Mouse (Mus musculus): Measurements from ENCODE around the gene Slc16a3.
A peak's percentile ranks its signal among the peaks of the same experiment; 100 is the strongest.

The Slc16a3 gene

DNA sequence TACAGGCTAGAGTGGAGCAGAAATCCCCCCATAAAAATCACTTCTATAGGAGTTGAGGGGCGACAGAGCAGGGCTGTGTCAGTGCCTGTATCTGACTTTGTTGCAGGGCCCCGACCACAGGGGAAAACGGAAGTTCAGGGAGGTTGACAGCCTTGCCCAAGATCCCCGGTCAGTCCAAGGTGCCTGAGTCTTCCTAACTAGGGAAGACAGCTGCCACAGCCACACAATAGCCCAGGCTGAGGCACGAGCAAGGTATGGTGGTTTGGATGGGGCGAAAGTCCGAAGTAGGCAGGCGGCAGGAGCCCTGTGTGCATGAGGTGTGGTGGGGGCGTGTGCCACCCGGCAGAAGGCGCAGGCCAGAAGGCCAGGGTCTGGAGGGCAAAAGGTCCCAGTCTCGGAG, at the start of gene Slc16a3:
Gene Slc16a3 (plus strand): TSS at position 153 of the 400 bp plus-strand sequence.
- DNase-seq (ENCODE audit: inconsistent age in 2 of 2, low spot score in 1 of 2): no peak

DNA sequence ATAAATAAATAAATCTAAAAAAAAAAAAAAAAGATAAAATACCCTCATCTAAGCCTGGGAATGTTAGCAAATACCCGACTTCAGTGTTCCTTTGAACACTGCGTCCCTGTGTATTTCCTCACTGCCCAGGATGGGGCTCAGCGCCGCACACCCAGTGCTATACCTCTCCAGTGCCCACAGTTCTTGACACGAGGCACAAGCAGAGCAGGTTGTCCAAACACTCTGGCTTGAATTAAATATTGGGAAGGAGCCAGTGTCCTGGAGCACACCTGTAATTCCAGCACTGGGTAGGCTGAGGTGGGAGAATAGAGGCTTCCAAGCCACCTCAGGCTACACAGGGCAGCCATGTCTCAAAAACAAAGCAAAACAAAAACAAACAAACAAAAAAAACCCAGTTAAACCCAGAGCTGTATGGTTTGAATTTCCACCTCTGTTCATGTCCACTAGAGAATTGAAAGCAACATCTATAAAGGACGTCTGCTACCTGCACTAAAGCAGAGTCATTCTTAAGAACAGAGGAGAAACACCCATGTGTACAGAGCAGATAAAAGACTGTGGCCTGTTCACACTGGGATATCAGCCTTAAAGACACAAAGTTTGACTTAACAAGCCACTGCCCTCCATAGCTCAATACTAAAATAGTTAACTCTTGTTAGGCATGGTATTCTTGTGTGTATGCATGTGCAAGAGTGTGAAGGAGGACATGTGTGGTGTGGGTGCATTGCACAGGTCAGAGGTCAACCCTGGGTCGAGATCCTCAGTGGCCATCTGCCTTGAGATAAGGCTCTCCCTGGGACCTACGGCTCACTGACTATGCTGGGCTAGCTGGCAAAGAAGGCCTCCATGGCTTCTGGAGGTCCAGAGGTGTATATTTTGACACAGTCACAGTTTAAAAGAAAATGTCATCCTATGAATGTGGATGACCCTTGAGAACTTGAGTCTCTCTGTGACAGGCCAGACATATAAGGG, 47.7 kb upstream of the Slc16a3 start:
- no peak for DNase-seq (ENCODE audit: inconsistent age in 2 of 2, low spot score in 1 of 2)

DNA sequence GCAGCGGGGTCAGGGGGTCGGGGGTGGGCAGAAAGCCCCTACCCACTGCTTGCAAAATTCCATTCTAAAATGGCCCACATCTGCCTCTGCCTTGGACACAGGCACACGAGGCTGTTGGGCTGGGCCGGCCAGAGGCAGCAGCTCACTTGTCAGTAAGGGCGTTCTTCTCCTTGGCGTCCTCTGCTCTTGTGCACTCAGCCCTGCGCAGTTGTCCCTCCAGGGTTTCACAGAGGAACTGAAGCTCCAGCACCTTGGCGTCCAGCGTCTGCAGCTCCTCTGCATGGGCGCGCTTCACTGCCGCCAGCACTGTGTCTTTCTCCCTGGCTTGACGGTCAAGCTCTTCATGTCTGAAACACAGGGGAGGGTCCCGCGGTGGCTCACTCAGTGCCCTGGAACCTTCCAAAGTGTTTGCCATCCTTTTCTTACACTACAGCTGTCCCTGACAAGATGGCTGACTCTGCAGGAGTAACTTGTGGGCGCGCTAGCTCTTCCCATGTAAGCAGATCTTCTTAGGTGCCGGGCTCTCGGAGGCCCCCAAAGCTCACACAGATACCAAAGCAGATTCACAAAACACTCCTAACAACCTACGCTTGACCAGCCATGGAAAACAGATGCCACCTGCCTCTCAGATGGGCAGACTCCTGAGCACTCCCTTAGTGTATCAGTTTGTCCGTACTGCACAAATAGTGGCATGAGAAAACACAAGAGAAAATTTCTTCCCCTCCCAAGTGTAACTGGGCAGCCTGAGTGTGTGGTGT, 46.4 kb upstream of the Slc16a3 start:
- no peak for DNase-seq (ENCODE audit: inconsistent age in 2 of 2, low spot score in 1 of 2)

DNA sequence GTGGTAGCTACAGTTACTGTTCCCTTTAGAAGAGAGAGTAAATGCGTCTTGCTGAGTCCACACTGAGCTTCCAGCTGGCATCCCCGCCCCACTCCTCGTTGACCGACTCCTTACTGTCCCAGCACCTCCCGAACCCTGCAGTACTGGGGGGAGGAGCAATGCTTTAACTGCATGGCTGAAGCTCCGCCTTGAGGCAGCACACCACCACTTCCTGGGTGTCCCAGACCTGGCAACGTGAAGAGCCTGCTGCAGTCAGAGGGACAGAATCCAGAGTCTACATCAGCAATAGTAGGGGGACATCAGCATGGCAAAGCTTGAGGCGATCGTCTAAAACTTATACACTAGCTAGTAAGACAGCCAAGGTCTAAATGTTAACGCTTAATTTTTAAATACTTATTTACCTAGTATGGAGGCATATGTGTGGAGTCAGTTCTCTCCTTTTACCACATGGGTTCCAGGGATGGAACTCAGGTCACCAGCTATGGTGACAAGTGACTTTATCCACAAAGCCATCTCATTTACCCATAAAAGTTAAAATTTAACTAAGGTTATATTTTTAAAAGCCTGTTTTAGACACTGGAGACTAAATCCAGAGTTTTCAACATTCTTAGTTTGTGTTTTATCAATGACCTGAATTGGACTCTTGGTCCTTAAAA, 45.7 kb upstream of the Slc16a3 start:
- DNase-seq (ENCODE audit: inconsistent age in 2 of 2, low spot score in 1 of 2): peak; percentile 75 to 86

DNA sequence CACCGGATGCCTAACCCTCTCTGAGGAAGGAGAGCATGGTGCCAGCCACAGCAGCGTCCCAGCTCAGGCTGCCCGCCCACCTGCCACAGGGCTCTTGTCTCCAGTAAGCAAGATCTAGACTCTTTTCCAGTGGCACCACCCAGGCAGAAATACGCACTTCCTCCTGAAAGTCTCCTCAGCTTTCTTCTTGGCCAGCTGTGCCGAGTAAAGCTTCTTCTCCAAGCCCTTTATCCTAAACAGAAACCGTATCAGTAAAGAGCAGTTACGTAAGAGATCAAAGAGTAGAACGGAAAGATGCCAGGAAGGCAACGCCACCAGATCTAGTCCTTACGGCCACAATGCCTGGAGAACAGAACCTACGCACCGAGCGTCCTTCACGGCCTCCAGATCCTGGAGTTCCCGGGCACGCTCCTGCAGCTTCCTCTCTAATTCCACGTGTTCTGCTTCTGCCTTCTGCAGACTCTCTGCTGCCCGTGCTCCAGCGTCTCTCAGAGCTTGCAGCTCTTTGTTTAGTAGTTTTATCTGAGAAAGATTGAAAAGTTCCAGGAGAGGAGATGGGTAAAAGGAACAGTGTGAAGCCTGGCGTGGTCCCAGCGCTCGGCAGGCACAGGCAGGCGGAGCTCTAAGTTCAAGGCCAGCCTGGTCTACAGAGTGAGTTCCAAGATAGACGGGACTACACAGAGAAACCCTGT, 45.0 kb upstream of the Slc16a3 start:
- DNase-seq (ENCODE audit: inconsistent age in 2 of 2, low spot score in 1 of 2): peak; percentile 85 to 92

GRCm38 (mm10) chr11:120904561-120904960, 43.7 kb upstream of the Slc16a3 start:
- peak in 1 of 2 experiments; percentile 44 for DNase-seq (ENCODE audit: inconsistent age in 2 of 2, low spot score in 1 of 2)

- peak; percentile 81 to 93 for DNase-seq (ENCODE audit: inconsistent age in 2 of 2, low spot score in 1 of 2)
These were observed 42.8 kb upstream of the Slc16a3 start for GRCm38 (mm10) chr11:120905430-120905873.

GRCm38 (mm10) chr11:120913796-120914195, 34.5 kb upstream of the Slc16a3 start:
- peak in 1 of 2 experiments; percentile 67 for DNase-seq (ENCODE audit: inconsistent age in 2 of 2, low spot score in 1 of 2)

DNA sequence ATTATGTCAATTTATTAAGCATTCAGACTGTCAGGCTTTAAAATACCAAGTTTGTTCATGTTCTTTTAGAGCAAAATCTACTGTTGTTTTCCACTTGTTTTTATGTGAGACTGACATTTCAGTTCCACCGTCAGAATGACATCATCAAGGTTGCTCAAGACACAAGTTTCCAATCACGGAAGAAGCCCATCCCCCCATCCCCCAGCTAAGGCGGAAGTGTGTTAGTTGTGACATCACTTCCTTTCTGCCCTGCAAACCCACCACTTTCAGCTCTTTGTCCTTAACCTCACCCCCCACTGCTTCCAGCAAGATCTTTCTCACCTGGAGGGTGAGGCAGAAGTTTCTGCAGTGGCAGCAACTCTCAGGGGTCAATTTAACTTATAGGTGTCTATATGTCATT, 31.8 kb upstream of the Slc16a3 start:
- peak in 1 of 2 experiments; percentile 69 for DNase-seq (ENCODE audit: inconsistent age in 2 of 2, low spot score in 1 of 2)

DNA sequence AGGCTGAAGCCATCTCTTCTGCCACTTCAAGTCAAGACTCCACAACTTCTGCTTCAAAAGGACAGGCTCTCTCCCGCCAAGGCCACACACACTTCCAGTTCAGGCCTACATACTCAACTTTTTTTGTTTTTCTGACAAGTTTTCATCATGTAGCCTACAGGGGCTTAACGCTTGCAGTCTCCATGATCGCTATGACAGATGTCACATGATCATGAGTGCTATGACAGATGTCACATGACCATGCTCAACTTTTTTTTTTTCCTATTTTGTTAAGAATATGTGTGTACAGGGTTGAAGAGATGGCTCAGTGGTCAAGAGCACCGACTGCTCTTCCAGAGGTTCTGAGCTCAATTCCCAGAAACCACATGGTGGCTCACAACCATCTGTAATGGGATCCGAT, 30.5 kb upstream of the Slc16a3 start:
- no peak for DNase-seq (ENCODE audit: inconsistent age in 2 of 2, low spot score in 1 of 2)

DNA sequence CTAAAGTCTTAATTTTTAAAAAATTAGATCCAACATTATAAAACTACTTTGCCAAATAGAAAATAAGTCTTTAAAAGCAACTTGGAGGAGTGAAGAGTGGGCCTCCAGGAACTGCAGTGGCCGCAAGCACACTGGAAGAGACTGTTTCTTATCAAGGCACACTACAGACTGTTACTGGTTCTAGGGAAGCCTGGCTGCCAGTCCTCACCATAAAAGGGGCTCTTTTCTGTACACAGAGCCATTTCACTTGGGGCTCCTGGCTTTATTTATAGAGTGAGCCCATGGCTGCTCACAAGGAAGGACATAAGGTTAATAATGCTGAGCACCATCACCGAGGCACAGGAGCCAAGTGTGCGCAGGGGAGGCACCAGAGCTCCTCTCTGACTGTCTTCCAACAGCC, 25.8 kb upstream of the Slc16a3 start:
- DNase-seq (ENCODE audit: inconsistent age in 2 of 2, low spot score in 1 of 2): no peak

GRCm38 (mm10) chr11:120928468-120928867, 19.8 kb upstream of the Slc16a3 start:
- DNase-seq (ENCODE audit: inconsistent age in 2 of 2, low spot score in 1 of 2): no peak

DNA sequence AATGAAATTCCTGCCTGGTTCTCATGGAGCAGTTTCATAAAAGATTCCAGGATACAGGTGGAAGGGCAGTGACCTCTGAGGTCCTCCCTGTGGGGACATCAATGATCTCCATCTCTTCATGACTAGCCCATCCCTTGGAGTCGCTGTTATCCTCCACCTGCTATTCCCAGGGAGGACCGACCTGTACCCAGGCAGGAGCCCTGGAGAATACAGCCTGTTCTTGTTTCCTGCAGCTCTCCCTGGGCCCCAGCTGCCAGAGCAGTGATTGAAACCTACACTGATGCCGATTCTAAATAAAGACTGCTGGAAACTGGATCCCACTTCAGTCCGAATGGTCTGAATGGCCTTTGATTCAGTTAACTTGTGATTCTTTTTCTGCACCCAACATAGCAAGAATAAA, 16.8 kb upstream of the Slc16a3 start:
- no peak for DNase-seq (ENCODE audit: inconsistent age in 2 of 2, low spot score in 1 of 2)

- DNase-seq (ENCODE audit: inconsistent age in 2 of 2, low spot score in 1 of 2): peak; percentile 89 to 97
These were observed 15.5 kb upstream of the Slc16a3 start, which contains the start of gene Ccdc57 for GRCm38 (mm10) chr11:120932564-120933398. Ccdc57 (minus strand) TSS chr11:120932872.

- DNase-seq (ENCODE audit: inconsistent age in 2 of 2, low spot score in 1 of 2): no peak
These were observed 10.3 kb upstream of the Slc16a3 start for GRCm38 (mm10) chr11:120937976-120938375.

- no peak for DNase-seq (ENCODE audit: inconsistent age in 2 of 2, low spot score in 1 of 2)
These were observed 9.5 kb upstream of the Slc16a3 start for GRCm38 (mm10) chr11:120938795-120939194.

- no peak for DNase-seq (ENCODE audit: inconsistent age in 2 of 2, low spot score in 1 of 2)
These were observed 8.5 kb upstream of the Slc16a3 start for GRCm38 (mm10) chr11:120939712-120940341.

DNA sequence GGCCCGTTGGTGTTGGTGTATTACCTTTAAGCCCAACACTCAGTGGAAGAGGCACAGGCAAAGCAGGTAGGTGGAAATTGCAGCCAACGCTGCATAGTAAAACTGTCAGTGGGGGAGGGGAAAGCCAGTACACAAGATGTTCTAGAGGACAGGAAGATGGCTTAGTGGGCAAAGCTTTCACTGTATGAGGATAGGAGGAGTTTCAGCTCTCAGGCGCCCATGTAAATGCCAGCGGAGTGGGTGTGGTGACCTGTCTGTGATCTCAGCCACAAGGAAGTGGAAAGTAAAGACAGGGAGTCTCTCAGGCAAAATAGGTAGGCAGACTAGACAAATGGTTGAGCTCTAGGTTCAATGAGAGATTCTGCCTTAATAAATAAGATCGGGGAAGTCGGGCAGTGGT, 7.3 kb upstream of the Slc16a3 start:
- no peak for DNase-seq (ENCODE audit: inconsistent age in 2 of 2, low spot score in 1 of 2)

GRCm38 (mm10) chr11:120945266-120945665, 3.0 kb upstream of the Slc16a3 start:
- no peak for DNase-seq (ENCODE audit: inconsistent age in 2 of 2, low spot score in 1 of 2)

All from adrenal gland, adult (tissue).